Mouse (Mus musculus): ENCODE results near the gene Btbd35f29. TPM values are rescaled to one million over a fixed set of nuclear protein-coding genes. Genes with fewer than 3 reads are reported as not detected.
"Not testable (repeated sequence)": the region's sequence is repeated elsewhere in the genome, so short reads cannot be mapped to it uniquely, and the experiment has no call there.

The Btbd35f29 gene
- not detected for total RNA-seq (2021)
- long read RNA-seq, experiment 1: 0 reads
- long read RNA-seq, experiment 2: 0 reads

GRCm38 (mm10) chrX:31117374-31117773 lies at the start of gene Btbd35f29:
Btbd35f29 (plus strand) TSS chrX:31117674.
- DNase-seq (ENCODE audit: low spot score in 2 of 2): not testable (repeated sequence)

DNA sequence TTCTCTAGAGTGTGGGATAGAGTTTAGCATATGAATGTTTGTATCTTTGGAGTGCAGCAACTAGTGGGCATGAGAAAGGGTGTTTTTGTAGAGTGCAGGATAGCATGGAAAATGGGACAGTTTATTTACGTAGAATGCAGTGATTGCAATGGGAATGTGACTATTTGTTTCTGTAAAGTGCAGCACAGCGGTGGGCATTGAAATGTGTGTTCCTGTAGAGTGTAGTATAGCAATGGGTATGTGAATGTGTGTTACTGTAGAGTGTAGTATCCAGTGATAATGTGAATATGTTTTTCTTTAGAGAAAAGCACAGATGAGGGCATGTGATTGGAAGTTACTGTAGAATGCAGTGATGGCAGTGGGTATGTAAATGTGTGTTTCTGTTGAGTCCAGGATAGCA lies 23.9 kb downstream of the Btbd35f29 start:
- DNase-seq (ENCODE audit: low spot score in 2 of 2): not testable (repeated sequence)

GRCm38 (mm10) chrX:31145144-31145543 lies 27.7 kb downstream of the Btbd35f29 start:
- not testable (repeated sequence) for DNase-seq (ENCODE audit: low spot score in 2 of 2)

DNA sequence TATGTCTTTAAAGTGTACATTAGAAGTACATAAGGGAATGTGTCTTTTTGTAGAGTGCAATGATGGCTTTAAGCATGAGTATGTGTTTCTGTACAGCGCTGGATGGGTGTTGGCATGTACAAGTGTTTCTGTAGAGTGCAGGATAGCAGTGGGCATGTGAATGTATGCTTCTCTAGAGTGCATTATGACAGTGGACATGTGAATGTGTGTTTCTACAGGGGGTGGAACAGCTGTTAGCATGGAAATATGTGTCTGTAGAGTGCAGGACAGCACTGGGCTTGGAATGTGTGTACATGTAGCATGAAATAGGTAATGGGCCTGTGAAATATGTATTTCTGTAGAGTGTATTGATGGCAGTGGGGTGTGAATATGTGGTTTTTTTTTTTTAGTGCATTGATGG lies 28.4 kb downstream of the Btbd35f29 start:
- not testable (repeated sequence) for DNase-seq (ENCODE audit: low spot score in 2 of 2)

GRCm38 (mm10) chrX:31158534-31159085 lies 41.1 kb downstream of the Btbd35f29 start:
- DNase-seq (ENCODE audit: low spot score in 2 of 2): not testable (repeated sequence)

- DNase-seq (ENCODE audit: low spot score in 2 of 2): not testable (repeated sequence)
Measured at GRCm38 (mm10) chrX:31159450-31160322, 42.2 kb downstream of the Btbd35f29 start.

- DNase-seq (ENCODE audit: low spot score in 2 of 2): not testable (repeated sequence)
Measured at GRCm38 (mm10) chrX:31160554-31160953, 43.1 kb downstream of the Btbd35f29 start.

- not testable (repeated sequence) for DNase-seq (ENCODE audit: low spot score in 2 of 2)
Measured at GRCm38 (mm10) chrX:31162638-31163037, 45.2 kb downstream of the Btbd35f29 start.

GRCm38 (mm10) chrX:31165193-31165592 lies 47.7 kb downstream of the Btbd35f29 start:
- DNase-seq (ENCODE audit: low spot score in 2 of 2): not testable (repeated sequence)

Other genes starting within 250 kb of the Btbd35f29 start
- gene Spin2f, start 136.2 kb downstream of the Btbd35f29 start, total RNA-seq (2021): not detected
- gene Btbd35f26, start 218.8 kb downstream of the Btbd35f29 start, total RNA-seq (2021): not detected